Comparison of ENCODE assay signal across 26 mouse cellular contexts in genomic region chr16:65925986-65926385, GRCm38 (mm10).
"Had no signal": no experiment of that assay in that cellular context is flagged by ENCODE, and none has a peak within 500 bp of the region (broad histone marks: within the 10 kb centered on the region; RNA-seq: fewer than 3 reads in every experiment).

No protein-coding gene starts in this region.

- H3K9ac ChIP-seq: heart, embryonic 13.5 days; heart, embryonic 15.5 days; hindbrain, embryonic 13.5 days; hindbrain, embryonic 15.5 days; kidney, embryonic 15.5 days; limb, embryonic 12.5 days; liver, embryonic 13.5 days had no signal

- H3K9me3 ChIP-seq: heart, embryonic 13.5 days; heart, embryonic 15.5 days; hindbrain, embryonic 13.5 days; hindbrain, embryonic 15.5 days; kidney, embryonic 15.5 days; limb, embryonic 12.5 days; liver, embryonic 13.5 days had no signal

- H3K27me3 ChIP-seq: heart, embryonic 13.5 days; heart, embryonic 15.5 days; hindbrain, embryonic 13.5 days; hindbrain, embryonic 15.5 days; kidney, embryonic 15.5 days; limb, embryonic 12.5 days; liver, embryonic 13.5 days had no signal

- H3K36me3 ChIP-seq: heart, embryonic 13.5 days; heart, embryonic 15.5 days; hindbrain, embryonic 13.5 days; hindbrain, embryonic 15.5 days; kidney, embryonic 15.5 days; limb, embryonic 12.5 days; liver, embryonic 13.5 days had no signal

- H3K4me2 ChIP-seq: heart, embryonic 11.5 days; heart, embryonic 13.5 days; heart, embryonic 15.5 days; hindbrain, embryonic 13.5 days; hindbrain, embryonic 15.5 days; kidney, embryonic 15.5 days; limb, embryonic 12.5 days; liver, embryonic 11.5 days; liver, embryonic 13.5 days had no signal

- ATAC-seq: hindbrain, postnatal 0 days had no signal

- DNase-seq: gastrocnemius, postnatal 14 days; gastrocnemius, postnatal 36 days; heart, adult 11 months; heart, adult 2 months; heart, postnatal 14 days; heart, postnatal 36 days; kidney, adult 11 months; kidney, adult 2 months; kidney, adult 9 months; kidney, postnatal 14 days; kidney, postnatal 36 days; layer of hippocampus, adult 9-11 months; layer of hippocampus, postnatal 36 days; left cerebral cortex, postnatal 4 days; liver; liver, embryonic 13.5 days had no signal

- H3K4me3 ChIP-seq: heart, adult 2 months; heart, embryonic 13.5 days; heart, embryonic 15.5 days; hindbrain, embryonic 13.5 days; hindbrain, embryonic 15.5 days; kidney, embryonic 15.5 days; limb, embryonic 12.5 days; liver, embryonic 13.5 days had no signal

- H3K4me1 ChIP-seq: heart, embryonic 13.5 days; heart, embryonic 15.5 days; hindbrain, embryonic 13.5 days; hindbrain, embryonic 15.5 days; kidney, embryonic 15.5 days; limb, embryonic 12.5 days; liver, embryonic 13.5 days had no signal

- H3K27ac ChIP-seq: heart, adult 2 months; heart, embryonic 13.5 days; heart, embryonic 15.5 days; hindbrain, embryonic 13.5 days; hindbrain, embryonic 15.5 days; hindbrain, postnatal 0 days; kidney, embryonic 15.5 days; kidney, postnatal 0 days; limb, embryonic 12.5 days; liver, embryonic 13.5 days had no signal
